Mouse (Mus musculus) gastrocnemius, postnatal 14 days (tissue): ENCODE results near the gene Zbtb9. TPM values are rescaled to one million over a fixed set of nuclear protein-coding genes. Genes with fewer than 3 reads are reported as not detected.
A peak's percentile ranks its signal among the peaks of the same experiment; 100 is the strongest.

Experiments
- DNase-seq: peaks from one replicate; pipeline ENCODE4 v3.0.0; 2021; ENCODE audit warnings: mixed read lengths
- intact Hi-C: fragments of 180-260 bp; cut with DNase I; formaldehyde crosslinking; loops from one replicate; pipeline ENCODE4 v1.15.1; 2025; ENCODE audit warnings: low total_unique reads
- total RNA-seq, 2 experiments: library from RNA; stranded (reverse); gene quantifications; 2 replicates each; pipeline ENCODE4 v1.2.3; 2021

Gene Zbtb9
- total RNA-seq, 2 experiments from 2014 or later = 1.6 to 2.6 TPM

DNA sequence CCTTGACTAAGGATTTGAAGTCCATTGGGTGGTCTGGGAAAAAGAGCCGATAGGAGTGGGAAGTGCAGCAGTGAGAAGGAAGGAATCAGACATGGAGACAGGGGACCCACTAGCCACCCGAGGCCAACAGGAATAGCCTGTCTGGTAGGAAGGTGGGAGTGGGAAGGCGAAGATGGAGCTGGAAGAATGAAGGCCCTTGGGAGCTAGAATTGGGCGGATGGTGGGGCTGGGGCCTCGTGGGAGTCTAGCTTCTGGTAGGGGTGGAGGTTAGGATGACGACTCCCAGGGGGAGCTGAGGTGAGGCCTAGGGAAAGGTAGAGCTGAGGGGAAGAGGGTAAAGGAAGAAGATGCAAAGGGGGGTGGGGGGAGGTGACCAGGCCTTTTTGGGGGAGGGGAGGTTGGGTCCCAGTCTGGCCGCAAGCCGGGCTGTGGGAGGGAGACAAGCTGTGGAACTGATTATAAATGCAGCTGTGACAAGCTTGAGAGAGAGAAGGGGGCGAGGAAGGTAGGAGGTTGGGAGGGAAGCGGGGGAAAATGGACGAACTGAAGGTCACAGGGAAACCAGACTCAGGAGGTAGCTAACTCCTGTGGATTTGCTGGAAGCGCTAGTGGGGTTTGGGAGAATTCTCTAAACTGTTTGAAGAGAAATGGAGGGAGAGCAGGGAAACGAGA lies 27.0 kb upstream of the Zbtb9 start:
- DNase-seq = no peak
- intact Hi-C loops = no loop called here

DNA sequence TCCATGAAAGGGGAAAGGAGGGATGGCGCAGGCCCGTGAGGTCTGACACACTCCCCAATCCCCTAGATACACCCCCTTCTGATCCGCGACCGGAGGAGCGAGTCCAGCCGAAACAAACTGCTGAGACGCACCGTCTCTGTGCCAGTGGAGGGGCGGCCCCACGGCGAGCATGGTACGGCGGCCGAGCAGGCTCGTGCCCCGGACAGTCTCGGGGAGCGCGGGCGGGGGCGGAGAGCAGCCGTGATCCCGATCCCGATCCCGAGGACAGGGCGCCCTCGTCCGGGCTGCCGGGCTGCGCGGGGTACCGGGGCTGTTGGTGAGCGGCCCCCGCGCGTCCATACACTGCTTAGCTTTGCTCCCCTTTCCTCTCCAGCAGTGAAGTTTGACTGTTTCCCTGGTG lies 26.4 kb upstream of the Zbtb9 start:
- intact Hi-C loops = no loop called here

DNA sequence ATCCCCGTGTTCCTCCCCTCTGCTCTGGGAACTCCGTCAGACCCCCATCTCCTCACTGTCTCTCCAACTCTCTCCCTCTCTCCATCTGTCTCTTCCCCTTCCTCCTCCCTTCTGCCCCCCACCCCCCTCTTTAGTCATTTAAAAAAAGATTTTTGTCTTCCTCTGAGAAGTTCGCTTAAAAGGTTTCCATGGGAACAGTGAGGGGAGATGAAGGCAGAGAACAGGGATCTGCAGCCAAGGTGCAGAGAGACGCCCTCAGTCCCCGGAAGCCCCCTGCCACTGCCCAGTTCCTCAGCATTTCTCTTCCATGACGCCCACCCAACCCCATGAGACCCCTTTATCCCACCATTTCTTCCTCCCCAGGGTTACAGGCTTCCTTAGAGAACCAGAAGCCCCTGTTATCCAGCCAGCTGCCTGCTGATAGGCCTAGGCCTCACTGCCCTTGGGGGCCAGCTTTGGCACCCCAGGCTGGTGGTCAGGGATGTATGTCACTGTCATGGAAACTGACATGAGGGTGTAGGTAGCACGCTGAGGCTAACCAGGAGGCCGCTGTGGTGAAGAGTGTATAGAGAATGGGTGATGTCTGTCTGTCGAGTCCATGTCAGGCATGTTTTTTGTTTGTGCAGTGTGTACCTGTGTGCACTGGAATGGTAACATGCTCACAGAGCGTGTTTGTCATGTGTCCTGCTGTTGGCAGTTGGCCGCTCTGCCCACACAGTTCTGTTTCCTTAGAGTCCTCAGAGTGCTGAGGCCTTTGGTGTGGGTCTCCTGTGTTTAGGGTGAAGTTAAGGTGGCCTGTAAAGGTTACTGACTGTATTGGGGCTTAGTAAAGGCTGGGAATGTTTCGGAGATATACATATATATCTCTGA lies 25.5 kb upstream of the Zbtb9 start:
- intact Hi-C loops = no loop called here
- no peak for DNase-seq

More for the DNA sequence above, 26.4 kb upstream of the Zbtb9 start:
- peak; percentile 90 for DNase-seq

DNA sequence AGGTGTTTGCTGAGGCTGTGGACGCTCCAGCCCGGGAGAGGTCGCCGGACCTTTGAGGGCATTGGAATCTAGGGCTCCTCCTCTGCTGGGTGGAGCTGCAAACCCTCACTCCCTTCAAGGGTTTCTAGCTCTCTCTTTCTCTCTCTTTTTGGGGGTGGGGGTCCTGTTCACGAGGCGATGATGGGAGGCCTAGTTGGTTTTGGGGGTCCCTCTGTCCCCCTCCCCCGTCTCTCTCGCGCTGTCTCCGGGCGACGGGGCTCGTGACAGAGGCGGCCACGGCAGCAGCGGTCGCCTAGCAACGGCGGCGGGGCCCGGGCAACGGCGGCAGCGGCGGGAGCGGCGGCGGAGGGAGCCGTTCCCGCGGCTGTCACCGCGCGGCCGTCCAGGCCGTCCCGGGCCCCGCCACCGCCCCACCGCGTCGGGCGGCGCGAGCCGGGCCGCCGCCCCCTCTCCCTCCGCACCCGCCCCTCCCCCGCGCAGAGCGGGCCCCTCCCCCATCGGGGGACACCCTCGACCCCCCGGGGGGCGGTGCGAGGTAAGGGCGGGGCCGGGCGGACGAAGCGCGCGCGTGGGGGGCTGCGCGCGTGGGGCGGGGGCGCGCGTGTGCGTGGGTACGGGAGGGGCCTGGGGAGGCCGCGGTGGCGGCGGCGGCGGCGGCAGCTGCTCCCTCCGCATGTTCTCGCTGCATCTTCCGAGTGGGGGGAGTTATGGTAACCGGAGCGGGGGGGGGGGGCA lies 24.5 kb upstream of the Zbtb9 start:
- DNase-seq = peak; percentile 50
- intact Hi-C loops = no loop called here

DNA sequence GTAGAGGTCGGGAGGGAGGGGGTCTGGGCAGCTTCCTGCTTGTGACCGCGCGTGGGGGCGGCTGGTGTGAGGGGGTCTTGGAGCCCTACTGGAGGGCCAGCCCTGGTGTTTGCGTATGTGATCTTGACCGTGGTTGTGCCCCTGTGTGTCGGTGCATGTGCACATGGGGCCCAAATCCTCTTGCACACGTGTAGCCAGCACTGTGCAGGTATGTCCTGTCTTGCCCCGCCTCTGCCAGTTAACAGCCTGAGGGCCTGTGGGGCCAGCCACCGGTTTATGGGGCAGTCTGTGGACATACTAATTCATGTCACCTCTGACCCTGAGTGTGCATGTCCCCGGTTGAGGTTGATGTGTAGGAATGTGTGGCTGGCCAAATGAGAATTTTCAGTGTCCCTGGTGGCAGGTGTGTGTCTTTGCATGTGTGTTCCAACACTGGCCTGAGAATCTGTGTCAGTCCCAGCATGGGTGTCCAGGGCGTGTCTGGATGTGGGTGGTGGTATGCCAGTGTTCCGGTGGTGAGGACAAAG lies 23.9 kb upstream of the Zbtb9 start:
- no peak for DNase-seq
- intact Hi-C loops = no loop called here

DNA sequence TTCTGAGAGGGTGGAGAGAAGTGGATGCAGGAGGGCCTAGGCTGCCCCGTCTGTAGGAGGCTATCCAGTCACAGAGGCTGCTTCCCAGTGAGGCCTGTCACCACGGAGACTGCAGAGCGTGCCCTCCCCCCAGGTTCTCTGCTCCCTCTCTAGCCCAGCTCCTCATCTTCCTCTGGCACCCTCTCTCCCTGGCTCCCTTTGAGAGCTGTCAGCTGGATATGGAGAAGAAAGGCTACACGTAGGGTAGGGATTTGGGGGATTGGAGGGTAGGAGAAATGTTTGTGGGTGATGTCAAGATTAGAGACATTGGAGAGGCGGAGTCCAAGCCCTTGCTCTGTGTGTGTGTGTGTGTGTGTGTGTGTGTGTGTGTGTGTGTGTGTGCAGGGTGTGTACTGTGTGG lies 23.1 kb upstream of the Zbtb9 start:
- no peak for DNase-seq
- intact Hi-C loops = no loop called here

DNA sequence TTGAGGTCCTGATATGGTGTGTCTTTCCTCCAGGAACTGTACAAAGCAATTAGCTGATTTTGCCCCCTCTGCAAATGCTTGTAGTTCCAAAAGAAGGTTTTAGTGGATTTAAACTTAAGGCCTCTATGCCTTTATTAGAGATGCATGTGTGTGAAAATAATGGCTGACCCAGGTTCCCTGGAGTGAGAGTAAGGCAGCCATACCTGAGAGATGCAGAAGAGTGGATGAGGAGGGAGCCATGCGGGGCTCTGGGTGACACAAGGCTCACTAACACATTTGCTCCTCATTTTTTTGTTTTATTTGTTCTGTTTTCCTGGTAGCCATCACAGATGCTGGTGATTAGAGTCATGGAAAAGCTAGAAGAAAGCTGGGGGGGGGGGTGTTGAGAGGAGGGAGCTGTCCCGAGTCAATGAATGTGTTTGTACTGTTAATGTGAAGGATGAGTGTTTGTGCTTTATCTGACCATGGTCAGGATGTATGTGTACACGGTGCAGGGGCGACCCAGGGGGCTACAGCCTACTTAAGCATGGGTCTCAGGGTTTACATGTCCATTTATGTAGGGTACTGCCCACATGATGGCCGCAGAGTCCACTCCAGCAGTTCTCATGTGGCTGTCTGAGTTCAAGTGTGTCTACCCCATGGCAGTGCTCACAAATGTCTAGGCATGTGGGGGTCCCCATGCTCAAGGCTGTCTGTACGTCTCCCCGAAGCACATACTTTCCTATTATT lies 22.2 kb upstream of the Zbtb9 start:
- intact Hi-C loops = no loop called here

DNA sequence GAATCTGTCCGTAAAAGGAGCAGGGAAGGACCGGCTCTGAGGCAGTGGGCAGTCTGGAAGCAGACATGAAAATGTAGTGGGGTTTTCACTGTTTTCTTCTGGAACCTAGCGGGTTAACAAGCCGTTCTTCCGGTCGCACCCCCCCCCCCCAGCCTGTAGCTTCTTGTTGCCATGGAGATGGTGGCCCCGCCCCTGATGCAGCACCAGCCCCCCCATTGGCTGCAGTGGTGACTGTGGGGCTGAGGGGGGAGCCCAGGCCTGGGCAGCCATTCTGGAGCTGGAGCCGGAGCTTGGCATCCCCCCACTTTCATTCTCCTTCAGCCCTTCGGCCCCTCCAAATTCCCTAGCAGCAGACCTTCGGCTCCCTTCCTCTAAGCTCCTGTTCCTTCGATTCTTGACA lies 21.6 kb upstream of the Zbtb9 start:
- peak; percentile 83 for DNase-seq
- intact Hi-C loops = no loop called here

More for the DNA sequence above, 22.2 kb upstream of the Zbtb9 start:
- no peak for DNase-seq

DNA sequence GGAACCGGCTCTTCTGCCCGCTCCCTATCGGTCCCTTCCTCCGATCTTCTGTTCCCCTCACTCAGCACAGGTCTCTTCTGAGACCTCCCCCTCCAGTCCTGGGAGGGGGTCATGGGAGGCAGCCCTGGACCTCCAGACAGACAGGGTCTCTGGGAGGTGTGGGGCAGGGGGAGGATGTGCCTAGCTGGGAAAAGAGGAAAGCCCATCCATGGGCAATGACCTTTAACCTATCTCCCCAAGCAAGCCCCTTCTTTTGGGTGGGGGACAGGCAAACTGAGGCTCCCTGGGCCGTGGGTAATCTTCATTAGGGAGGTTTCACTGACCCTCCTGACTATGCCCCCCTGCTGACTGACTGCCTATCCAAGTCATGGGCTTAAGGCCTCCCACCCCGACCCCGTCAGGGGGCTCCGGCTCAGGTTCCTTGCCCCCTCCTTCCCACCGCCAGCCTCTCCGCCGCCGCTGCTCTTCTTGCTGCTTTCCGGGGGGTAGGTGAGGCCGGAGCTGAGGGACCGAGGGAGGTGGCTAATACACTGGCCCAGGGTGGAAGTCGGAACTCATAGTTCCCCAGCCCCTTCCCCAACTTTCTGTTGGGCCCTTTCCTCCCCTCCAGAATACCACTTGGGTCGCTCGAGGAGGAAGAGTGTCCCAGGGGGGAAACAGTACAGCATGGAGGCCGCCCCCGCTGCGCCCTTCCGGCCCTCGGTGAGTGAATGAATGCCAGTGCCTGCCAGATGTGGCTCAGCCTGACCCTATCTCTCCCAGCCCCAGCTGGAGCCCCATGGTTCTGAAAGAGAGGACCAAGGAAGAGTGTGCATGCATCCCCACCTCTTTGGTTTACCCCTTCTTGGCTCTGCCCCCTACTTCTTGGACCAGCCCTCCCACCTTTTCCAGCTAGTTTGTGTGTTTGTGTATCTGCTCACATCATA lies 20.8 kb upstream of the Zbtb9 start:
- no peak for DNase-seq
- intact Hi-C loops = no loop called here

DNA sequence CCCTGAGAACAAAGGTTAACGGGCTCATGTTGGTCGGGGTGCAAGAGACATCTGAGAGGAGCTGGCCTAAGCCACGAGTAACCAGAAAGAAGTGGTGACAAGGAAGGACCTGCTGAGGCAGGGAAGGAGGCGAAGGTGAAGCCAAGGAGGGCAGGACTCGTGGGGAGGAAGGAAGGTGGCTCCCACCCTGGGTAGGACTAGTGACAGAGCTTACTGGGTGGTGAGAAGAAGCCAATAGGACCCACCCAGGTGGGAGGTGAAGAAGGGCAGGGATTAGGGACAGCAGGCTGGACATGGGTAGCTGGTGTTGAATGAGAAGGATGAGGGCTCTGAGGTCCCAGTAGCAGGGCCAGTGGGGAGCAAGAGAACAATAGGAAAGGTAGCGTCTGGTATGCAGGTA lies 19.8 kb upstream of the Zbtb9 start:
- intact Hi-C loops = no loop called here
- no peak for DNase-seq

DNA sequence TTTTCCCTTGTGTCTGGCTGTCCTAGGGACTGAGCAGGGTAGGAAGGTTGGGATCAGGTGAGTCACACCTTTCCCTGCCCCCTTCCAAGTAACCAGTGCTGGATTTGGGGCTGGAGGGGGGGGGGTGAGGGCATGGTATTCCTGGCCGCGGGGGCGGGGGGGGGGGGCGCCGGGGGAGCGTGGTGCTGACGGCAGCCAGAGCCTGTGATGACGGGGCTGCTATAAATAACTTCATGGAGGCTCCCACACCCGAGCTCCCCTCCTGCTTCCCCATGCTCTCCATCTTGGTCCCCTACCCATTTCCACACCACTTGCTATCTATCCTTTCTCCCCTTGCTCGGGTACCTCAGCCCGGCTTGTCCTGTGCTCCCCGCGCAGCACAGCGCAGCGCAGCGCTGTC lies 19.2 kb upstream of the Zbtb9 start:
- intact Hi-C loops = no loop called here

DNA sequence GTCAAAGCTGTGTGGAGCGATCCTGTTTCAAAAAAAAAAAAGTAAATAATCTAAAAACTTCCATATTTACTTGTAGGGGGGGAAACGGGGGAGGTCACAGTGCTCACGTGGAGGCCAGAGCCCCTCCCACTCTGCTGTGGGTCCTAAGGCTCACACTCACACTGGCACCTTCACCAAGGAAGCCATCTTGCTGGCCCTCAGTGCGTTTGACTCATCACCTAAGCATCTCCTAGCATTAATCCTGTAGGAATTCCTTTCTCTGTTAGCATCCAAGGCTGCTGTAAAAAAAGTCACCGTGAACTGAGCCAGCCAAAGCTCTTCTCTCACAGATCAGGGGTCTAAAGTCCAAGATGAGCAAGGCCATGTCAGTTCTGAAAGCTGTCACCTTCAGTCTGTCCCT lies 16.7 kb upstream of the Zbtb9 start:
- intact Hi-C loops = no loop called here
- no peak for DNase-seq

More for the DNA sequence above, 19.2 kb upstream of the Zbtb9 start:
- no peak for DNase-seq

DNA sequence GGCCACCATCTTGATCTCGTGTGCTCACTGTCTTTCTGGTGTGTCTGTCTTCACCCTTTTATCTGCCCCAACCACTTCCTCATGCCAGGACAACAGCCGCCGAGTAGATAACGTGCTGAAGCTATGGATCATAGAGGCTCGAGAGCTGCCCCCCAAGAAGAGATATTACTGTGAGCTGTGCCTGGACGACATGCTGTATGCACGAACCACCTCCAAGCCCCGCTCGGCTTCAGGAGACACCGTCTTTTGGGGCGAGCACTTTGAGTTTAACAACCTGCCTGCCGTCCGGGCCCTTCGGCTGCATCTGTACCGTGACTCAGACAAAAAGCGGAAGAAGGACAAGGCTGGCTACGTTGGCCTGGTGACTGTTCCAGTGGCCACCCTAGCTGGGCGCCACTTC lies 16.1 kb upstream of the Zbtb9 start:
- no peak for DNase-seq
- intact Hi-C loops = no loop called here

DNA sequence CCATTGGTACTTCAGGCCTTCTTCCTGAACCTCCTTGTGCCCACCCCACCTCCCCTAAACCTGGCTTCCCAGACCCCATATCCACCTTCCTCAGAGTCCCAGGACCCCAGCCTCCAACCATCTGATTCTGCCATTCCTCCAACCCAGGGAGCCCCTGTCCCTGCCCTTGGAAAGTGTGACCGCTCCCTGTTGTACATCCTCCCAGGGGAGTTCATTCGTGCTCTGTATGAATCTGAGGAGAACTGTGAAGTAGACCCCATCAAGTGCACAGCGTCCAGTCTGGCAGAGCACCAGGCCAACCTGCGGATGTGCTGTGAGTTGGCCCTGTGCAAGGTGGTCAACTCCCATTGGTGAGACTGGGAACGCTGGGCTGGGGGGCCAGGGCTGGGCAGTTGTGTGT lies 15.1 kb upstream of the Zbtb9 start:
- no peak for DNase-seq
- intact Hi-C loops = no loop called here

DNA sequence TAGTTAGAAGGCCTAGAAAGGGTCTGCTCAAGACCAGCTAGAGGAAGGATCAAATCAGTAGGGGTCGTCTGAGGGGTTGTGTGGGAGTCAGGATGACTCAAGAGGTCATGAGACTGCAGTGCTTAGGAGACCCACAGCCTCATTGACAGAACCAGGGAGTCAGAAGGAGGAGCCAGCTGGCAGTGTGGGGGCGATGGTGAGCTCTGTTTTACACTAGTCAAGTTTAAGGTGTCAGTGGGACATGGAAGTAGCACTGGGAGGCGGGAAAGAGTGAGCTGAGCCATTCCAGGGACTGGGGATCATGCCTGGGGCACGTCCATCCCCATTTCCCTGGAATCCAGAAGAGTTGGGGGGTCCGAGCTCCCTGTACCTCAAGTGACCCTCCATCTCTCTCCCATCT lies 14.1 kb upstream of the Zbtb9 start:
- intact Hi-C loops = no loop called here
- no peak for DNase-seq

DNA sequence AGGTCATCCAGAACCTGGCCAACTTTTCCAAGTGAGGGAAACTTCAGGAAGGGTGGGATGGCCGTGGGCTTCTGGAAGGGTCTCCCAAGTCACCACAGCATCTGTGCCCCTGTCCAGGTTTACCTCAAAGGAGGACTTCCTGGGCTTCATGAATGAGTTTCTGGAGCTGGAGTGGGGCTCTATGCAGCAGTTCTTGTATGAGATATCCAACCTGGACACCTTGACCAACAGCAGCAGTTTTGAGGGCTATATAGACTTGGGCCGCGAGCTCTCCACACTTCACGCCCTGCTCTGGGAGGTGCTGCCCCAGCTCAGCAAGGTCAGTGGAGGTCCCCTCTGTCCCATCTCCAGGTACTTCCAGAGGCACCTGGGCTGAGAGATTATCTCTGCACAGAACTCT lies 13.2 kb upstream of the Zbtb9 start:
- no peak for DNase-seq
- intact Hi-C loops = no loop called here

DNA sequence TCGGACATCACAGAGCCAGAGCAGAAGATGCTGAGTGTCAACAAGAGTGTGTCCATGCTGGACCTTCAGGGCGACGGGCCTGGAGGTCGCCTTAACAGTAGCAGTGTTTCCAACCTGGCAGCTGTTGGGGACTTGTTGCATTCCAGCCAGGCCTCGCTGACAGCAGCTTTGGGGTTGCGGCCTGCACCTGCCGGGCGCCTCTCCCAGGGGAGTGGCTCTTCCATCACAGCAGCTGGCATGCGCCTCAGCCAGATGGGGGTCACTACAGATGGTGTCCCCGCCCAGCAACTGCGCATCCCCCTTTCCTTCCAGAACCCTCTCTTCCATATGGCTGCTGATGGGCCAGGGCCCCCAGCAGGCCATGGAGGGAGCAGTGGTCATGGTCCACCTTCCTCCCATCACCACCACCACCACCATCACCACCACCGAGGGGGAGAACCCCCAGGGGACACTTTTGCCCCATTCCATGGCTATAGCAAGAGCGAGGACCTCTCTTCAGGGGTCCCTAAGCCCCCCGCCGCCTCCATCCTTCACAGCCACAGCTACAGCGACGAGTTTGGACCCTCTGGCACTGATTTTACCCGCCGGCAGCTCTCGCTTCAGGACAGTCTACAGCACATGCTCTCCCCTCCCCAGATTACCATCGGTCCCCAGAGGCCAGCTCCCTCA lies 11.3 kb upstream of the Zbtb9 start:
- DNase-seq = no peak
- intact Hi-C loops = no loop called here

DNA sequence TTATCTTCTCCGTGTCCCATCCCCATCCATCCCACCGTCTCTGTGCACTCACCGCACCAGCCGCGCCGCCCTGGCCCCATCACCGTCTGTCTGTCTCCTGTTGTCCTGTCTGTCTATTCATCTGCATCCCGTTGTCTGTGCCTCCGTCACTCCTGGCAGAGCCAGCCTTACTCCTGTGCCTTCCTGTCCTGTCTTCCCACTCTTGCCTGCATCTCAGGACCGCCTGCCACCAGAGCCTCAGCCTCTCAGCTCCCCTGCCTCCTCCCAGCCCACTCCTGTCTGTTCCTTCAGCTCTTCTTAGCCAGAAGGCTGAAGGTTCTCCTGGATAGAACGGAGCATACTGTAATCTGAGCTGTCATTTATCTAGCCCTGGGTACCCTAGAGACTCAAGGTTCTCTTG lies 6.0 kb upstream of the Zbtb9 start:
- DNase-seq = no peak
- intact Hi-C loops = no loop called here
